Mouse (Mus musculus): ENCODE results near the gene Gabrb2.

Gabrb2 gene

DNA sequence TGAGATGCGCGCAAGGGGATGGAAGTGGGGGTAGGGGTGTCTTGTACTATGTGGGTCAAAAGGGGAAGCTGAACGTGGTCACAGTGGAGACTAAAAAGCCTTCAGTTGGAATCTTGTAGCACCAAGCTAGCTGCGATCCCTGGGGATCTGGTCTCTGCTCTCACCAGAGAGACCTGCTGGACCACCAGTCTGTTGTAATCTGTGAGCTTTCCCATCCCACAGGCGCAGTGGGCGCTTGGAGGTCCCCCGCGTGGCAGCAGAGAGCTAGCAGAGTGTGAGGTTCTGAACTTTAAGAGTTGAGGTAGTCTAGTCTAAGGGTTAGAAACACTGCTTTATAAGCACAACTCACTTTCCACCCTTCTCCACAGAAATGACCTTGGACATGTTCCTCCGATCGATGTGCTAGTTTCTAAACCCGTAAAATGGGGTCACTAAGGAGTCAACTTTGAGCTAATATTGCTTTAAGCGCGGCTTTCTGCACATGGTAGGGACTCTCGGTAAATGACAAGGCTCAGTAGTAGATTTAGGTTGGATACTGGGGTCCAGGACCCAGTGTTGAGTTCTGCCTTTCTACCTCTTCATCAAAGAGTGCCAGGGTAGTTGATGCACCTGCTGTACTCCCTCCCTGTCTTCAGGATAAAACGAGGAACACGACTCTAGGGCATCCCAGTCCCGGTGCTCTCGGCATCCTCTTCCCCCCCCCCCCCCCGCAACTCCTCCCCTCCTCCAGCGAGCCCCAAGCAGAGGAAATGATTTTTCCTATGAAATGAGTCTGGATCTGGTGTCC lies at the start of gene Gabrb2:
Gene Gabrb2 (plus strand): TSS at position 762 of the 787 bp plus-strand sequence.
- no peak for DNase-seq (ENCODE audit: extremely low spot score)

DNA sequence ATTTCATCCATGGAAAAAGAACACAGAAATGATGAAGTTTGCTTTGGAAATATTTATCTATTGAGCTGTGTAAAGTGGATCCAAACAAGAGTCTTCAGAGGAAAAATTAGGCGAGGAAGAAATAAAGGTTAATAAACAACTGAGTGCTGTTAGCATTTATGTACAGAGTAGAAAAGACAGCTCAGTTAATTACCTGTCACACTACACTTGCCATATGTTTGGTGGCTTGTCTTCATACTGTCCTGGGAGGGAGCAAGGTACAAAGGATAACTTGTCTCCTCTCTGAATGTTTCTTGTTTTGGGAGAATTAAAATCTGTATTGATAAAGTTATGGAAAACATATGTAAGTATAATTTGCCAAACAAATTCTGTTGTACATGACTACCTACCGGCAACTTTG lies 40.6 kb upstream of the Gabrb2 start:
- DNase-seq (ENCODE audit: extremely low spot score) = no peak

DNA sequence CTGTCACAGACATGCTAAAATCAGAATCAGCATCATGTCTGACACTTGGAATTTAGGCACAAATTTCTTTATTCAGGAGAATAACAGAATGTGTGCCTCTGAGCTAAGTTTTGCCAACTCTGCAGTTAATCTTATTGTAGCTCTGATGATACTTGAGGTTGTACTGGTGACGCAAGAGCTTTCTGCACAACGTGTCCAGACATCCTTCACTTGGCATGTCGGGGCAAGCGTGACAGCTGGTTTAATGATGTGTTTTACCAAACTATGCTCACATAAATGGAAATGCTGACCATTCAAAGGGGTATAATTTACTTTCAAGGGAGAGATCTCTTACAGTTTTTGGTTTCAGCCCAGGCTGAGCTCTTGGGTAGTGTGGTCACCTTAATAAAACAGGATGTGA lies 33.1 kb upstream of the Gabrb2 start:
- no peak for DNase-seq (ENCODE audit: extremely low spot score)

DNA sequence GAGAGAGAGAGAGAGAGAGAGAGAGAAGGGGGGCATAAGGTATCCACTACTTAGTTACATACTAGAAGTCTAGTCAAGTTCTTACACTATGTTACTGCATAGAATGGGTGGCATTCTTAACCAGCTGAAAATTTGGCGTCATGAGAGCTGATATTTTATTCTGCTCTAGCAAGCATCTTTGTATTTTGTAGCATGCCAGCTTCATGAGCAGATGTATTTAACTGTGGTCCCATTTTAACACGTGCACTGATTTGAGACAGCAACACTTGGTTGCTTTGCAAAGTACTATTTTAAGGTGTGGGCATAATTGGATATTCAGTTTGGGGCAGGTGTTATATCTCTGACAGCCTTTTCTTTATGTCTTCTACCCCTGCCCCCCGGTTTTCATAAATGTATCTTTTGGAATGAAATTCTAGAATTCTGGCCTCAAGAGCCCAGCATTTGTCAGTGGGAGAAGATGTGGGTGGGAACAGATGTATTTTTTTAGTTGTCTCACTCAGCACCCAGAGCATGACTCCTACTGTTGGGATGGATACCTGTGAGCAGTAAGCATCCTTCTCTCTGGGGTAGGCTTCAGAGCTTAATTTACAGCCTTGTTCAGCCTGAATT lies 28.8 kb upstream of the Gabrb2 start:
- DNase-seq (ENCODE audit: extremely low spot score) = no peak

DNA sequence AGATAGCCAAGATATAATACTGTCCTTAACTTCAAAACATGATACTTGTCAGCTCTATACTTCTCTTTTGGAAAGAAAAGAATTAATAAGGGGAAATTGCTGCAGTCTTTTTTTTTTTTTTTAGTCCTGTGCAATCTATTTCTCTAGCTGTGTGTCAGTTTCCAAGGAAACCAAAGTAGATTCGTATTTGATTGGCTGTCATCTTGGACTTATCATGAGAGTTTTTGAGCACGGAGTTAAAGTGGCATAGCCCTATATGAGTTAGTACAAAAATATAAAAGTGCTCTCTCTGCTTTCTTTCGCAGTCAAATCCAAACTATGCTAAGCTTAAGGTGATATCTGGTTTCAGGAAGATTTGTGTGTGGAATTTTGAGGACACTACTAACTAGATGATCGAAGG lies 26.1 kb upstream of the Gabrb2 start:
- no peak for DNase-seq (ENCODE audit: extremely low spot score)

DNA sequence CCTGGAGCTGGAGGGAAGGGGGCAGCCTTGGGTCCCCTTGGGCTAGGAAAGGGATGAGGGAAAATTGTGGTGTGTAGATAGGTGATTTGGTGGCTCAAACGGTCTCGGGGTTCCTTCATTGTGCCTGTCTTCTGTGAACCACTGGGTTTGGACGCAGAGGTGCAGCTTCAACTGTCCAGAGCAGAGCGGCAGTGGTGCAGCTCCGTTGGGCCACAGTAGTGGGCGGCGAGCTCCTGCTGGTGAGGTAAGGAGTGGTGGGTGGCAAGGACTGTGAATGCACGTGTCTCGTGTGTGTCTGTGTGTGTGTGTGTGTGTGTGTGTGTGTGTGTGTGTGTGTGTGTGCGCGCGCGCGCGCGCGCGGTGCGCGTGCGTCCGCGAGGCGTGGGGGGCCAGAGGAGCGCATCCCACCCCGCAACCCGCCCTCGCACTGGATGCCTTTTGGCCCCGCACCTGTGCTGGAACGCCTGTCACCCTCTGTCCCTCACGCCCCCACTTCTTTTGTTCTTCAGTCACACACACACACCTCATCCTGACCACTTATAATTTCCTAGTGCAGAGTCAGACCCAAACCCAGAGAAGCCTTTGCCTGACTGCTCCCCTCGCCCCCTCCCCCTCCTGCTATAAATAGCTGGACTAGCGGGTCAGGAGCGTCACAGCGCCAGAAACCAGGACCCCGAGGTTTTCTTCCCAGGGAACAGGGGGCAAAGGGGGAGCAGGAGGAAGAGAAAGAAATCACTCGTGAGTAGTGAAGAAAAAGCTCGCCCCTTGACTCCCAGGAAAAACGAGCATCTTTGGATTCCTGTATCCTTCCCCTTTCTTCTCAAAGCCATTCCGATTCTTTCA lies 455 bp downstream of the Gabrb2 start:
- DNase-seq (ENCODE audit: extremely low spot score) = peak; percentile 49

DNA sequence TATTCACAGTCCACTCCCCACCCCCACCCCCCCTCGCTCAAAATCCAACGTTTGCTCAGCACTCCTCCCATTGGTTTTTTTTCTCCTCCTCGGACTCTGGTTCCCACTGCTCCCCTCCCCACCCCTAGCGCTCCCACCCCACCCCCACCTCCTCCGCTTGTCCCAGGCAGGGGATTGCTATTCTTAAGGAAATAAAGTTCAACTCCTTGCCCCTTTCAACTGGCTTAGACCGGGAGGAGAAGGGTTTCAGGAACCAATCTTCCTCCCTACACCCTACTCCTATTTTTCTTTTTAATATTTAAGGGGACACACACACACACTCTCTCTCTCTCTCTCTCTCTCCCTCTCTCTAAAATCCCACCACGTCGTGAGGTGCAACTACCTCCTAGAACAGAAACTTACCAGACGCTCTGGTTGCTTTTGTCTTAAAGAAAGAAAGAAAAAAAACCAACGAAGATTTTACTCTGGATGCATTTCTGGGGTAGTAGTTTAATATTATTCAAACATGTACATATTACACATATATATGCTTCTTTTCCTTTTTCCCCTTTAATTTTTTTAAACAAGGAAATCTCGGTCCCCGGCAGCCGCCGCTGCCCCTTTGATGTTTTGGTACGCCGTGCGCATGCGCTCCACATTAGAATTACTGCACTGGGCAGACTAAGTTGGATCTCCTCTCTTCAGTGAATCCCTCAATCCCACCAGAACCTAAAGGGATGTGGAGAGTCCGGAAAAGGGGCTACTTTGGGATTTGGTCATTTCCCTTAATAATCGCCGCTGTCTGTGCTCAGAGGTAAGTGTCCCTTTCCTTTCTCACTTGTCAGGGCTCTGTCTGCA lies 1.3 kb downstream of the Gabrb2 start:
- peak; percentile 72 for DNase-seq (ENCODE audit: extremely low spot score)

DNA sequence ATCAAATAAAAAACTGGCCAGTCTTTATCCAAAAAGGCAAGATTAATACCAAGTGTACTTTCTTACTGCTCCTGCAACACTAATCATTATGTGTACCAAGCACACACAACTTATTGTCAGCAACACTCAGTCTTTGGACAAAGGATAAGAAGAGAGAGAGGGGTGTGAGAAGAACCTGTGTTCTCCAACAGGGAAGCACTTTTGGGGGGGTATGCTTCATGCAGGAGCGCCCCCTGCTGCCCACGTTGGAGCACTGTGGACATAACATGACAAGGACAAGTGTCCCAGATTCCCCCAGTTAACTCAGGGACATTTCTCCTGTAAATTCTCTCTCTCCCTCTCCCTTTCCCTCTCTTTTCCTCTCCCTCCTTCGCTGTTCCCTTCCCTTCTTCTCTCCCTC lies 3.7 kb downstream of the Gabrb2 start:
- DNase-seq (ENCODE audit: extremely low spot score) = peak; percentile 57

DNA sequence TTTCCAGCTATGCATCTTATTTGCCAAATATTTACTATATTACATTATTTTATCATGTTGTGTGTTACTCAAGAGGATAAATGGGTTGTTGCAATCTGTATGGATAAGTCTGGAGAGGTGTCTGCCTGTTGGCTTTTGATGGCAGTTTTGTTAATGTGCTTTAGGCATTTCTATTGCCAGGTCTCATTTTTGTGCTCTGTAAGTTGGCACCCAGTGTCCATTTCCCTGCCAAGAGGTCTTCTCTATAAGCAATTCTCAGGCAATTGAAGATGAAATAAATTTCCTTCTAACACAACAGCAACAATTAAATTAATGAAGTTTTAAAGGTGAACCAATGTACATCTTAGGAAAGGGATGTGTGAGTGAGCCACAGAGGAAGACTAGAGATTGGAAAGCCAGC lies 11.9 kb downstream of the Gabrb2 start:
- no peak for DNase-seq (ENCODE audit: extremely low spot score)

DNA sequence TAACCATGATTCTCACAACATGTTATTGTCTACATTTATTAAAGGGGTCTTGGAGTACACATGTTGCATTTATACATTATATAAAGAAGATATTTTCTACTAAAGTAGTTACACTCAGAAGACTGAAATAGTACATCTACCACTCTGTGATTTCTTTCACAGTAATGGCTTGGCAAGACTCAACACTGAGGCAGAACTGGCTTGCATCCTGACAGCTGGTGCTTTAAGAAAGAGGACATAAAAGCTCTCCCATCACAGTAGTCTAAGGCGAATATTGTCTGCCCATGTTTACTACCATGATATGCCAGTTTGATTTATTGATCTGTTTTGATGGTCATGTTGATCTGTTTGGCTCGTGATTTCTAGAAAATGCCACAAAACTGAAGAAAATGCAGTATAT lies 19.4 kb downstream of the Gabrb2 start:
- DNase-seq (ENCODE audit: extremely low spot score) = no peak

DNA sequence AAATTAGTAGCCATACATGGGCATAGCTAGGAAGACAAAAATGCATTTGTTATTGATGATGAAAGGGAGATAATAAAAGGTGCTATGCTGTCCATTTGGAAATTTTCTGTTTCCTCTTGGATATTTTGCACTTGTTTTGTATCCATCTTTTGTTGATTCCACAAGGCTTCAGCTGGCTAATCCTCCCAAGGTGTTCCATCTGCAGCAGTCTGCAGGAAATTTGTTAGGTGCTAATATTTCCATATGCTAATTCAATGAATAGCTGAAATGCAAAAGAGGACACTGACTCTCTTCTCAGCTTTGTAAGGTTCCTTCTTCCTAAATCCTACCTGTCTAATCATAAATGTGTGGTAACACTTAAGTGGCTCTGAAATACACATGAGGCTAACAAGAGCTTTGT lies 24.1 kb downstream of the Gabrb2 start:
- DNase-seq (ENCODE audit: extremely low spot score) = no peak

DNA sequence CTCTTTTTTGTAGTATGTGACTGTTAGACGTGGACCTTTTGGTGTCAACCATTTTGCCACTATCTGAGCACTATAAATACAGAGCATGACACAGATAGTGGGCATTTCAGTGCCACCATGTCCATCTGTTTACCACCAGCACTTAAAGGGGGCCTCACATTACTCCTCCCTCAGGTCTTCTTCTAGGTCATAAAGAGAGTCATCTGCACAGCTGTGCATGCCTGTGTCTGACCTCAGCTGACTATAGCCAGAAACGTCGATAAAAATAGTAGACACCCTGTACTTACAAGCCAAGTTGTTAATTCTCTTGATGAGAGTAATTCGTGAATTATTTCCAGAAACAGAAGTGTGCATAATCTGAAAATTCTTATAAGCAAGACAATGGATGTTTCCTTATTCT lies 29.4 kb downstream of the Gabrb2 start:
- no peak for DNase-seq (ENCODE audit: extremely low spot score)

DNA sequence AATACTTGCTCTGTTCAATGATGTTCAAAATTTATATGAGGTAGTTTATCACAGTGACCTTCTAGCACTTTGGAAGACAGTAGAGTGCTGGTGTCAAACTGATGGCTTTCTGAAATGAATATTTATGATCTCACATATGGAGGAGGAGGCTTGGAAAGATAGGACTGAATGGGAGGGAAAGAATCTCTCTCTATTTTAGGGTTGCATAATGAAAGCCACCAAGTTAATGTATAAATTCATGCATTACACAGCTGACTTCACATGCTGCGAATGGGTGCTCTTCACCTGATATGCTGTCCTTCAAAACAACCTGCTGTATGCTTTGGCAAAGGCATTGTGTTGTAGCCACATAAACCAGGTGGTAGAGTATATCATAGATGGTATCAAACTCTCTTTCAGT lies 44.6 kb downstream of the Gabrb2 start:
- DNase-seq (ENCODE audit: extremely low spot score) = no peak

DNA sequence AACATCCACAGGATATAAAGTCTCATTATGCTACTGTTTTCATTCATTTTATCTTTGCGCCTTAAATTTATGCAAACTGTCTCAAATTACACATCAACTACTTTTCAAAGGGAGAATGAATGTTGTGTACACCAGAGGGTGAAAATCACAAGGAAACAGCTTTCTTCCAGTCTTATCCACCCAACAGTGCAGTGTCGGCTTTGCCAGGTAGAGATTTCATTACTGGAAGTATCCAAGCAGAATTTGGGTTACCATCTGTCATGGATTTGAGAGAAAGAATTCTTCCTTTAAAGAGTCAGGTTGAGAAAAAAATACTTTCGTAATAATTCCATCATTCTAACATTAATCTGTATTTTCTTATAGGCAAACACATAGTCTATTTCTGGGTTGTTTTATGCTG lies 48.8 kb downstream of the Gabrb2 start:
- no peak for DNase-seq (ENCODE audit: extremely low spot score)

DNA sequence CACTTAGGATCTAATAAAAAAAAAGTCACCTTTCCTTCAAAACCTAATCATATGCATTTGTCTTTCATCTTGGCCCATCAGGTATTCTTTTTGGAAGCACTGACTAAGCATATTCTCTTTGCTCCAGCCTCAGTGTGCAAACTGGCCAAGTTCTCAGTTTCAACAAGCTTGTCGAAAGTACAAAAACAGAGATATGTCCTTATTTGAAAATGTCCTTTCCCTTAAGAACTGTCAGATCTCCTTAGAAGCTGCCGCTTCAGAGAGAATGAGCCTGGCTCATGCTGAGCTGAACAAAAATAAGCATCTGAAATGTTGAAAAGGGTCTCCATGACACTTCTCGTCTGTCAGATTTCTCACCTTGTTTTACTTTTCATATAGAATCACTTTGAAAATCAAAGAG lies 55.0 kb downstream of the Gabrb2 start:
- no peak for DNase-seq (ENCODE audit: extremely low spot score)

DNA sequence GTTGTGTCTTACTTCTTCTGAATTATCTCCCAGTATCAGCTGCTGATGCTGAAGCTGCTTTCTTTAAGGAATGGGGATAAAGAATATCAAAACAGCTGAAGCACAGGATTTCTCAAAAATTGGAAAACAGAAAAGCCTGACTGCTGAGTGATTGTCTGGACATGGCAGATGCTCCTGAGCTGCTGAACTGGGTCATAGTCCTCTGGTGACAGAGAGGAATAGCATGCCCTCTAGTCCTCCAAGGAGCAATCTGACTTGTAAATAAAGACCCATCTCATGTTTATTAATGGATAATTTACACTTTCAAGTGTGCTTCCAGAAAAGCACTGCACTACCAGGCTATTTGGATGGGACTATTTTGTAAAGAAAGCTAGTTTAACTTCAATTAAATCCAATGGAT lies 68.1 kb downstream of the Gabrb2 start:
- DNase-seq (ENCODE audit: extremely low spot score) = no peak

DNA sequence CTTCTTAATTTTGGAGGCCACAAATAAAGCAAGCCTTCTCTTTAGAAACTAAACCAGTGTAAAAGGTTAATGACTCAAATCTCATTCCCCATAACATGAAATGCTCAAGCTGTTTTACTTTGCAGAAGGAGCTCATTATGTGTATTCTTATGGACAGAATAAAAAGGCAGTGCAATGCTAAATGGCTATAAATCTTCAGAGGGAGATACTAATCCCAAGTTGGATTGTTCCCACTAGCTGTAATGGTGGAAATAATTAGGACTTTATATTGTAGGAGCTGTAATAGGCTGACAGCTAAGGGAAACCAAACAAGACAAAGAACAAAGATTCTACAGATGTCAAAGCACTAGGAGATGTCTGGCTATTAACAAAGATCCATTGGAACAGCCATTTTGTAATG lies 81.6 kb downstream of the Gabrb2 start:
- no peak for DNase-seq (ENCODE audit: extremely low spot score)

DNA sequence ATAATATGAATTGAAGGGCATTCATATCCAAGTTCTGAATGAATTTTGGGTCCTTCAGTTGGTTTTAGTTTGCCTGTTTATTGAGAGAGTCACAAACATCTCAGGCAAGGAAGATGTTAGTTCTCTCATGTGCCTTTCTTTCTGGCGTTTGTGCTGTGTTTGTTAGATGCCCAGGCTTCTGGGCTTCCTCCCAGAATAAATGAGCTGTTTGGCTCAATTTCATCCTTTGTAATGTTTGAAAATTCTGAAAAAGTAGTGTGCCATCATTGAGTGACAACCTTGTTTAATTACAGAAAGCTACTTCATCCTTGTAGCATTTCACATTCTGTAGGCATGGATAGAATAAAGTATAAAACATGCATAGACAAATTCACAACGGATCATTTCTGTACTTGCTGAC lies 85.9 kb downstream of the Gabrb2 start:
- no peak for DNase-seq (ENCODE audit: extremely low spot score)

DNA sequence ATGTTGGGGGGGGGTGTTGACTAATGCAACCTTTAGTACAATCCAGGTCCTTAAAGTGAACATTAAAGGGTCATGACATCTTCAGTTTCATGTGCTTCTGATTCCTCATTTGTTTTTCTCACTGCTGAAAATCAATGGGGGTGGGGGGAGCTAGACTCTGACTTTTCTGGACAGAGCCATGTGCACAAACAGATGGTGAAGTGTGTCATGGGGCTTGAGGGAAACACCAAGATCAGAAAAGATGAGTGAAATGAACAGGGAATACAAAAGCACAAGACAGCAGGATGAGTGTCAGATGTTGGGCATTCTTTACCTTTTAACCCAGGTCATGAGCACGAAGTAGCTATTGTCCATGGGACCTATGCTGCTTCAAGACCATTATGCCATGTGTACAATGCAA lies 86.4 kb downstream of the Gabrb2 start:
- DNase-seq (ENCODE audit: extremely low spot score) = no peak

DNA sequence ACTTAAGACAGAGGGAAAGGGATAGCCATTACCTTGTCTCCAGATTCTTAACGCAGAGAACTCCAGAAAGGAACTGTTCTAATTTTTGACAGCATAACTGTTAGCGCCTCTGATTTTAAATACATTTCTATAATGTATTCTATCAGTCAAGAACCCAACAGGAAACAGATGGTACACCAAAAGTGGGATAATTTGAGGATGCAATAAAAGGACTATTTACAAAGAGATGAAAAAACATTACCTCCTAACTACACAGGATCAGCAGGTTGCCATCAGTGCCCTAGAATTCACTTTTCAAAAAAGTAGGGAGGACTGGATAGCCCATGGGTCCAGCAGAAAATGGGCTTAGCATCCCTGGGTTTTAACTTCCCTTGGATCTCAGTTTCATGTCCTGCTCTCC lies 102.4 kb downstream of the Gabrb2 start:
- DNase-seq (ENCODE audit: extremely low spot score) = no peak

DNA sequence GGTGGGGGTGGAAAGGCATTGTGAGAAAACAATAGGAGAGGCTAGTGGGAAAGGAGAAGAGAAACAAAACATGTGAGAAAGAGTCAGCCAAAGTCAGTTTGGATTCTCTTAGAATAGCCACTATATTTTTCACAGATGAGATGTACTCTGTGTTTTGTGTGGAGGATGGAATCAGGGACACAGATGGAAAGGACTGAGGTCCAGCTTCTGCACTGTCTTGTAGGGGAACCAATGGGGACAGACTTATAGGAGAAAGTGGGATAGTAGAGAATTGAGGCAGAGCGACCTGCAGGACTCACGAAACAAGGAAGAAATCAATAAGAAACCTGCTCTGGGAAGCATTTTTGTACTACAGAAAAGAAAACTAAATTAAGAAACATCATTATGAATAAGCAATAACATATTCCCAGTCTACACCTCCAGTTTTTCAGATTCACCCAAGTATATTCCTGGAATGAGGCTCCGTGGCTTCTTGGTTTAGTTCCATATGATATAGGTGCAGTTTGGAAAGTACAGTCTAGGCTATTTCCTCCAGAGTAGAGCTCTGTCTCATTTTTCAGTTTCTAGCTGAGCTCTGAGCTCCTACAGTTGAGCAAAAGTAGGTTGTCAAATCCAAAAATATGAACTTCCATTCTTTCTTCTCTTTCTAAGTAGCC lies 108.8 kb downstream of the Gabrb2 start:
- DNase-seq (ENCODE audit: extremely low spot score) = no peak
